Mouse (Mus musculus): ENCODE measurements around the gene Plxdc2. TPM values are rescaled to one million over a fixed set of nuclear protein-coding genes. Genes with fewer than 3 reads are reported as not detected.

The Plxdc2 gene
- total RNA-seq (2021): 10 to 100 TPM in 1 of 2 experiments, 1 to 10 TPM in 1; 9.9 to 12.6 TPM
- long read RNA-seq, experiment 1, full-length matches to known transcripts: 3 of 3 reads
- long read RNA-seq, experiment 1, partial matches to known transcripts: 0 of 3 reads
- long read RNA-seq, experiment 1, other reads (novel, unspliced or antisense): 0 of 3 reads
- long read RNA-seq, experiment 2, full-length matches to known transcripts: 6 of 6 reads
- long read RNA-seq, experiment 2, partial matches to known transcripts: 0 of 6 reads
- long read RNA-seq, experiment 2, other reads (novel, unspliced or antisense): 0 of 6 reads

- peak; percentile 73 for DNase-seq (ENCODE audit: low spot score)
These were observed at the start of gene Plxdc2 for GRCm38 (mm10) chr2:16356106-16356818. Gene Plxdc2, plus strand, starts transcription at chr2:16356304.

- no peak for DNase-seq (ENCODE audit: low spot score)
These were observed 45.7 kb upstream of the Plxdc2 start for GRCm38 (mm10) chr2:16310387-16310786.

- no peak for DNase-seq (ENCODE audit: low spot score)
These were observed 43.6 kb upstream of the Plxdc2 start for GRCm38 (mm10) chr2:16312400-16313070.

- DNase-seq (ENCODE audit: low spot score): no peak
These were observed 20.8 kb upstream of the Plxdc2 start for GRCm38 (mm10) chr2:16335194-16335781.

- no peak for DNase-seq (ENCODE audit: low spot score)
These were observed 11.5 kb upstream of the Plxdc2 start for GRCm38 (mm10) chr2:16344564-16344963.

- DNase-seq (ENCODE audit: low spot score): no peak
These were observed 5.0 kb upstream of the Plxdc2 start for GRCm38 (mm10) chr2:16351106-16351505.

- no peak for DNase-seq (ENCODE audit: low spot score)
These were observed 446 bp upstream of the Plxdc2 start for GRCm38 (mm10) chr2:16355611-16356105.

GRCm38 (mm10) chr2:16356921-16357837, 1.1 kb downstream of the Plxdc2 start:
- DNase-seq (ENCODE audit: low spot score): no peak

- no peak for DNase-seq (ENCODE audit: low spot score)
These were observed 1.8 kb downstream of the Plxdc2 start for GRCm38 (mm10) chr2:16357946-16358345.

- peak; percentile 36 for DNase-seq (ENCODE audit: low spot score)
These were observed 3.3 kb downstream of the Plxdc2 start for GRCm38 (mm10) chr2:16359341-16359928.

GRCm38 (mm10) chr2:16364749-16365148, 8.6 kb downstream of the Plxdc2 start:
- no peak for DNase-seq (ENCODE audit: low spot score)

- DNase-seq (ENCODE audit: low spot score): peak; percentile 55
These were observed 9.8 kb downstream of the Plxdc2 start for GRCm38 (mm10) chr2:16365830-16366401.

- DNase-seq (ENCODE audit: low spot score): no peak
These were observed 14.3 kb downstream of the Plxdc2 start for GRCm38 (mm10) chr2:16370419-16370818.

- no peak for DNase-seq (ENCODE audit: low spot score)
These were observed 18.2 kb downstream of the Plxdc2 start for GRCm38 (mm10) chr2:16374288-16374687.

- no peak for DNase-seq (ENCODE audit: low spot score)
These were observed 30.1 kb downstream of the Plxdc2 start for GRCm38 (mm10) chr2:16386206-16386605.

GRCm38 (mm10) chr2:16386692-16387091, 30.6 kb downstream of the Plxdc2 start:
- DNase-seq (ENCODE audit: low spot score): no peak

GRCm38 (mm10) chr2:16387787-16388186, 31.7 kb downstream of the Plxdc2 start:
- no peak for DNase-seq (ENCODE audit: low spot score)

GRCm38 (mm10) chr2:16397501-16397900, 41.4 kb downstream of the Plxdc2 start:
- no peak for DNase-seq (ENCODE audit: low spot score)

- no peak for DNase-seq (ENCODE audit: low spot score)
These were observed 41.9 kb downstream of the Plxdc2 start for GRCm38 (mm10) chr2:16398006-16398405.

GRCm38 (mm10) chr2:16398896-16399295, 42.8 kb downstream of the Plxdc2 start:
- DNase-seq (ENCODE audit: low spot score): no peak

Measured in gastrocnemius, adult 18-20 months (tissue).